In the genomic region with DNA sequence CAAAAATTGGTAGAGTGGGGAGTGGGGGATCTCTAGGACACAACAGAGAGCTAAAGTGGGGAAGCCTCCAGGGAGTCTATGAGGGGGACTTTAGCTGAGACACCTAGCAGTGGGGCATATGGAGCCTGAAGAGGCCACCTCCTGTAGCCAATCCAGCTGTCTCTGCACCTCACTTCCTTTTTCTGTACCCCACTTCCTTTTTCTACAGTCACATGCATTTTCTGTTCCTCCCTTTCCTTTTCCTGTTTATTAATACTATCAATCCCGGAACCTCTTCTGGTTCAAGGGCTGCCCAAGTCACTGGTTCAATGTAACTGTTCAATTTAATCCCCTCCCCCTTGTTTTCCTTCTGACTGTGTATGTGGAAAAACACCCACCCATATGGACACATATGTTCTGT, we compare ENCODE assay signal across 18 mouse cellular contexts. TPM values are rescaled to one million over a fixed set of nuclear protein-coding genes. Genes with fewer than 3 reads are reported as not detected.
DNase-seq lines count a peak whose midpoint lies in the region; ATAC-seq lines count a peak whose summit lies in the region.
"Had no signal": no experiment of that assay in that cellular context is flagged by ENCODE, and none has a peak within 500 bp of the region (broad histone marks: within the 10 kb centered on the region; RNA-seq: fewer than 3 reads in every experiment).

No protein-coding gene starts in this region.

- H3K9me3 ChIP-seq in forebrain, embryonic 11.5 days (ENCODE audit: control insufficient read depth, low read length): no peaks in the 10 kb centered on the region
- H3K9me3 ChIP-seq: forebrain, embryonic 15.5 days; hindbrain, embryonic 15.5 days; midbrain, embryonic 12.5 days had no signal

- H3K36me3 ChIP-seq in macrophage (ENCODE audit: inconsistent target): no peaks in the 10 kb centered on the region
- no peaks in the 10 kb centered on the region for H3K36me3 ChIP-seq in splenic B cell, adult 2 months (ENCODE audit: control insufficient read depth, insufficient read depth, low read length, poor library complexity, severe bottlenecking)
- no peaks in the 10 kb centered on the region for H3K36me3 ChIP-seq in forebrain, embryonic 11.5 days (ENCODE audit: control insufficient read depth, insufficient read depth, low read length)
- H3K36me3 ChIP-seq: forebrain, embryonic 15.5 days; hindbrain, embryonic 15.5 days; midbrain, embryonic 12.5 days had no signal

- peak; percentile 36 for DNase-seq in thymus, postnatal 0 days (ENCODE audit: low spot score)
- DNase-seq in thymus, postnatal 36 days: no peak
- DNase-seq in splenic B cell, adult 2 months (ENCODE audit: low read depth, low spot score): peak; percentile 79
- no peak for DNase-seq in forebrain, embryonic 11.5 days (ENCODE audit: low spot score)
- DNase-seq in ovary, adult 18-20 months (ENCODE audit: low spot score): no peak
- no peak for DNase-seq in left cerebral cortex, adult 18-20 months (ENCODE audit: low spot score in 2 of 2)
- DNase-seq: cerebellum, adult 2 months; gastrocnemius, adult 2 months; heart, postnatal 14 days; kidney, adult 18-20 months; kidney, postnatal 36 days; lung, embryonic 14.5 days had no signal

- H3K4me2 ChIP-seq in forebrain, embryonic 11.5 days (ENCODE audit: low read depth, low read length, severe bottlenecking): no peak overlapping the region
- H3K4me2 ChIP-seq: forebrain, embryonic 15.5 days; hindbrain, embryonic 15.5 days; lung, embryonic 14.5 days; midbrain, embryonic 12.5 days had no signal

- peak overlapping the region; percentile 99 for H3K27ac ChIP-seq in macrophage
- H3K27ac ChIP-seq in forebrain, embryonic 11.5 days (ENCODE audit: low read depth, low read length): no peak overlapping the region
- H3K27ac ChIP-seq: forebrain, embryonic 15.5 days; gastrocnemius, adult 2 months; hindbrain, embryonic 15.5 days; midbrain, embryonic 12.5 days had no signal

- WGBS in macrophage (ENCODE audit: missing documents): 0% methylated on average over 1 of the region's 1 CpGs
- 82% methylated on average over 1 of the region's 1 CpGs for WGBS in forebrain, embryonic 11.5 days

- H3K79me2 ChIP-seq in macrophage (ENCODE audit: inconsistent target): peaks cover 6% of the 10 kb centered on the region; the same call in 1 of the 2 replicates

- no peak overlapping the region for H3K4me3 ChIP-seq in macrophage (ENCODE audit: inconsistent target)
- H3K4me3 ChIP-seq in forebrain, embryonic 11.5 days (ENCODE audit: low read depth, low read length): no peak overlapping the region
- H3K4me3 ChIP-seq: forebrain, embryonic 15.5 days; gastrocnemius, adult 2 months; hindbrain, embryonic 15.5 days; midbrain, embryonic 12.5 days had no signal

- H3K4me1 ChIP-seq in forebrain, embryonic 11.5 days (replicated peaks; ENCODE audit: control insufficient read depth, insufficient read depth, low read length): no peaks in the 10 kb centered on the region; the same call in 1 of the 2 replicates

- H3K27me3 ChIP-seq in splenic B cell, adult 2 months (ENCODE audit: control insufficient read depth, insufficient read depth, low read length, poor library complexity, severe bottlenecking): no peaks in the 10 kb centered on the region
- H3K27me3 ChIP-seq in forebrain, embryonic 11.5 days (ENCODE audit: control insufficient read depth, insufficient read depth, low read length): peaks cover 14% of the 10 kb centered on the region
- H3K27me3 ChIP-seq: Patski had no signal

- peak; percentile 13 for ATAC-seq in common myeloid progenitor, adult 5-6 weeks (replicated peaks; ENCODE audit: low read depth, poor library complexity, severe bottlenecking)
- ATAC-seq in forebrain, embryonic 11.5 days (replicated peaks; ENCODE audit: low FRiP score): no peak
- ATAC-seq: forebrain, embryonic 15.5 days; Patski had no signal

- H3K9ac ChIP-seq in forebrain, embryonic 11.5 days (ENCODE audit: low read length): no peak overlapping the region
- H3K9ac ChIP-seq: forebrain, embryonic 15.5 days; hindbrain, embryonic 15.5 days; lung, embryonic 14.5 days; midbrain, embryonic 12.5 days had no signal

RNA-seq across cellular contexts. Expression of gene Susd1, which starts 2.8 kb away (rescaled TPM):
- 8.4 and 11.4 TPM in 2 replicates for polyA plus RNA-seq in thymus, postnatal 0 days (2015; fragmentation: Nextera tagmentation; extraction: Ambion mirVana)
- 104 and 126 TPM in 2 replicates for total RNA-seq in common myeloid progenitor, adult 5-6 weeks (2017)
- total RNA-seq in macrophage (2018; cell fraction: chromatin; rRNA removed): 10 to 100 TPM; 15.2 to 52.3 (median 33.6) TPM
- 10 to 100 TPM; 11.5 to 16.3 (median 13.2) TPM for total RNA-seq in macrophage (2018; cell fraction: cytosol; rRNA removed)
- 10 to 100 TPM; 20.6 to 50.5 (median 30.7) TPM for total RNA-seq in macrophage (2018; cell fraction: nucleus; rRNA removed)
- 10.8 to 18.9 TPM (median 18.4 TPM) in 3 replicates for polyA plus RNA-seq in macrophage (2018)
- 0.92 and 1.3 TPM in 2 replicates for polyA plus RNA-seq in forebrain, embryonic 11.5 days (2014; fragmentation: Nextera tagmentation; extraction: Ambion mirVana)
- 1 to 10 TPM; 6.1 to 7.3 TPM for total RNA-seq in left cerebral cortex, adult 18-20 months (2021)

Comparison
In these comparisons a context has a peak if more than half of its experiments do, and no peak if none do; other contexts are left out.
1. DNase-seq: peak in thymus, postnatal 0 days (single experiment) and splenic B cell, adult 2 months (single experiment); none in thymus, postnatal 36 days (0 of 2), forebrain, embryonic 11.5 days (single experiment), ovary, adult 18-20 months (single experiment) and left cerebral cortex, adult 18-20 months (0 of 2).